Mouse (Mus musculus): ENCODE measurements around the gene Pole3. TPM values are rescaled to one million over a fixed set of nuclear protein-coding genes. Genes with fewer than 3 reads are reported as not detected.

Pole3 gene
- 10 to 100 TPM; 20.9 to 21.8 TPM for total RNA-seq (2021)
- long read RNA-seq, experiment 1, transcript Pole3-201 (4 exons, 1,805 nt) = major isoform, 18 of 19 reads
- long read RNA-seq, experiment 1, partial matches to known transcripts = 0 of 19 reads
- long read RNA-seq, experiment 1, other reads (novel, unspliced or antisense) = 0 of 19 reads
- long read RNA-seq, experiment 2, transcript Pole3-201 (4 exons, 1,805 nt) = major isoform, 16 of 18 reads
- long read RNA-seq, experiment 2, partial matches to known transcripts = 0 of 18 reads
- long read RNA-seq, experiment 2, other reads (novel, unspliced or antisense) = 0 of 18 reads

DNA sequence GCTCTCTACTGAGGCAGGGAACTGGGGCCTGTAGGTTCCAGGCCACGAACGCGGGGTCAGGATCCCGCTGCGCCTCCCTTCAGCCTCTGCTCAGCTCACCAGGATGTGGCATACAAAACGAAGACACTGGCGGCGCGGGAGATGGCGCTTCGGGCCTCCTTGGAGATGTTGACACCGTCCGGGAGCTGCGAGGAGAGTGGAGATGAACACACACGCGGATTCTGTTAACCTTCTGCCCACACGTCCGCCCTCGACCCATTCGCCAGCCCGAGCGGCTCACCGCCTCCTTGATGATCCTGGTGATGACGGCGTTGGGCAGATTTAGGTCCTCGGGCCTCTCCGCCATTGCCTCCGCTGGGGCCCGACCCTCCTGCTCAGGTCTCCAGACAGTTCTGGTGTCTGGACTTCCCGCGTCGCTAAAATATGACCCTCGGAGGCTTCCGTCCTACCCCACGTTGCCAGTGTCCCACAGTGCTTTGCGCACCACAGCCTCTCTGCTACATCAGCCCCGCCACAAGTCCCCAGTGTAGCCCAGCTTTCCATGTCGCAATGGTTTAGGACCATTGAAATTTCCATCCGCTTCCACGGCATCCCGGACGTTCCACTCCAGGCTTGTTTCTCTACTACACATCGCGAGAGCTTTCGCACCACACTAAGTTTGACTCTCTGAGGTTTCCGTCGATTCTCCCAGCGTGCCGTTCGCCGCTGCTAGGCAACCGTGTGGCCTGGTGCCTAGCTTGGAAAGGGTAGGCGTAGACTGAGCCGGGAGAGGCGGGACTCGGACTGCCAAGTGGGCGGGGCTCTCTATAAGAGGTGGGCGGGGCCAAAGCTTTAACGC, at the start of gene Pole3, which contains the start of gene 4933430I17Rik:
Gene Pole3, minus strand, starts transcription at position 418 of the 838 bp plus-strand sequence.
Gene 4933430I17Rik, plus strand, starts transcription at position 719 of the 838 bp plus-strand sequence.
- DNase-seq = peak; percentile 99

DNA sequence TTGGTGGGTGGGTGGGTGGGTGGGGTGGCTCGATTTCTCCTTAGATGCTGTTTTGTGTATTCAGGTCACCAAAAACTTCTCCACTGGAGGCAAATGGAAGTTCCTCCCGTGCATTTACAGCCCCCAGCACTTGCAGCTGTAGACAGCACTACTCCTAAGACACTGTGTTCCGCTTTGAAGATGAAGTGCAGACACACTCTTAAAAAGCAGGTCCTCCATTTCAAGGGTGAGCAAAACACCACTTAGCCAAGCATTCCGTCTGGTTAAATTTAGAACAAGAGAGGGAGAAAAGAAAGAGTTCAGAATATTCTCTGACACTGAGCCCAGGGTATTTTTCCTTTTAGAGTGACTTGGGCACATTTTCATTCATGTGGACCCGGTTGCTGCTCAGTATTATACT, 45.2 kb upstream of the Pole3 start:
- DNase-seq = no peak

DNA sequence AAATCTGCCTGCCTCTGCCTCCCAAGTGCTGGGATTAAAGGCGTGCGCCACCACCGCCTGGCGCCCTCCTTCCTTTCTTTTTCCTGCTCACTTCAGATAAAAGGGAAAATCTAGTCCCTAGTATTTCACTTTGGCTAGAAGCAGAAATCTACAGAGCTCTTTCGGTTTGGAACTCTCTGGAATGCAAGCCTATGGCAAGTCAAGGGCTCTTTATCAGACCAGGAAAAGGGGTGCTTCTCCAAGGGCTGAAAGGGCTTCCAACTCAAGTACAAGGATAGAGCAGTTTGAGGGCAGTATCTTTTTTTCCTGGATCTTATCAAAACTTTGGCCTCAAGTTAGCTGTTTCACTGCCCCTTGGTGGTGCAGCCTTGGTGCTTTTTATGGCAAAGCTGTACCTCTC, 44.7 kb upstream of the Pole3 start:
- DNase-seq = no peak

DNA sequence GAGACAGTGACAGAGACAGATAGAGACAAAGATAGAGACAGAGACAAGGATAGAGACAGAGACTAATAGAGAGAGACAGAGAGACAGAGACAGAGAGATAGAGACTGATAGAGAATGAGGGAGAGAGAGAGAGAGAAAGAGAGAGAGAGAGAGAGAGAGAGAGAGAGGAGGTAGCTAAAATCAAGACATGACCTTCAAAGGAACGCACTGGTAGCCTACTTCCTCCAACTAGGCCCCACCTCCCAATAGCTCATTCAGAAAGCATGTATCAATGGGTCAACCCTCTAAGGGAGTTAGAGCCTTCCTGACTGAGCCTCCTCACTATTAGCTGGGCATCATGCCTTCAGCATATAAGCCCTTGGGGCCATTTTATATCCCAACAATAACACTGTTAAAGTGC, 43.5 kb upstream of the Pole3 start:
- no peak for DNase-seq

DNA sequence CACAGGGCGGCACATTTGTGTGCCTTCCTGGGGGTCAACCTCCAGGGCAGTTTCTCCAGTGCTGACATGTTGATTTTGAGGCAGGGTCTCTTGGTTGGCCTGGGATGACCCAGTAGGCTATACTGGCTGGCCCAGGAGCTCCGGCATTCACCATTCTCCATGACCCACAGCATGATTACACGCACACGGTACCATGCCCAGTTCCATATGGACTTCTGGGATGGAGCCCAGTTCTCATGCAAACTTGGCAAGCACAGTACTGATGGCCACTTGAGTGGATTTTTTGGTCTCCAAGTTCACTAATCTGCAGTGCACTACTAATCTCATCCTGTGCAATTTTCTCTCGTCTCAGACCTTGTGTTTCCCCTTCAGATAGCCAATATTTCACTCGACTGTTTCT, 42.8 kb upstream of the Pole3 start:
- DNase-seq = no peak

DNA sequence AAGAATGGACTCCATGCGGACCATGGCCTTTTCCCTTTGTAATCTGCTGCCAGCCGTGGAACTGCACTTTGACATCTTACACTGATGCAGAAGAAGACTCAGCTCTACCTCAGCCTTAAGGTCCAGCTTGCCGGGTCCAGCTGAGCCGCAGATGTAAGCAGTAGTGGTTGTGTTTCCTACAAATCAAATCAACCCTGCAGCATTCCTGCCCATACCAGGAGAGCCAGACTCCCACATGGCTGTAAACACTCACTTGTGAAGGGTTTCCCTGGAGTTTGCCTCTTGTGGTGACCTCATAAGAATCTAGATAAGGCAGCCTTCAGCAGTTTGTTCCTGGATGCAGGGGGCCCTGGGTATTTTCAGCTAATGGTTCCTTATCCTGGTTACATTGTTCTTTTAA, 41.7 kb upstream of the Pole3 start:
- DNase-seq = no peak

DNA sequence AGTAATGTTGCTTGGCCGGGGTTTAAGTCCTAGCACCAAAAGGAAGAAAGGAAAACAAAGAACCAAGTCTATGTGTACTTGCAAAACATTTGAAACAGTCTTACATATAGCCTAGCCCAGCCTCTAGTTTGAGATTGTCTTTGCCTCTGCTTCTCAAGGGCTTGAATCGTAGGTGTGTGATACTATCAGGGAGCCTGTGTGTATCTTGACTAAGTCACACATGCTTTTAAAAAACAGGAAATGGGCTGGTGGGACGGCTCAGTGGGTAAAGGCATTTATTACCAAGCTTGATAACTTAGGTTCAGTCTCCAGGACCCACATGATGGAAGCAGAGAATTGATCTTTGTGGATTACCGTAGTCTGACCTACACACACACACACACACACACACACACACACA, 37.1 kb upstream of the Pole3 start:
- no peak for DNase-seq

DNA sequence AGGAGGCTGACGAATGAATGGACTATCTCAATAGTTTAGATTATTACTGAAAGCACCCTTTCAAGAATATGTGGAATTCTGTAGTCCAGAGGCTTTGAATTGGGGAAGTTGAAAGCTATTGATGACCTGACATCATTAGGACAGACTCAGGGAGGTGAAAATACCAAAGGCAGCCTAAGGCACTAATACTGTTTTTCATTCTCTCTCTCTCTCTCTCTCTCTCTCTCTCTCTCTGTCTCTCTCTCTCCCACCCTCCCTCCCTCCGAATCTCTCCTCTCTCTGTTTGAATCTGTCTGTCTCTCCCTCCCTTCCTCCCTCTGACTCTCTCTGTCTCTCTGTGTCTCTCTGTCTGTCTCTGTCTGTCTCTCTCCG, 36.7 kb upstream of the Pole3 start:
- DNase-seq = no peak

DNA sequence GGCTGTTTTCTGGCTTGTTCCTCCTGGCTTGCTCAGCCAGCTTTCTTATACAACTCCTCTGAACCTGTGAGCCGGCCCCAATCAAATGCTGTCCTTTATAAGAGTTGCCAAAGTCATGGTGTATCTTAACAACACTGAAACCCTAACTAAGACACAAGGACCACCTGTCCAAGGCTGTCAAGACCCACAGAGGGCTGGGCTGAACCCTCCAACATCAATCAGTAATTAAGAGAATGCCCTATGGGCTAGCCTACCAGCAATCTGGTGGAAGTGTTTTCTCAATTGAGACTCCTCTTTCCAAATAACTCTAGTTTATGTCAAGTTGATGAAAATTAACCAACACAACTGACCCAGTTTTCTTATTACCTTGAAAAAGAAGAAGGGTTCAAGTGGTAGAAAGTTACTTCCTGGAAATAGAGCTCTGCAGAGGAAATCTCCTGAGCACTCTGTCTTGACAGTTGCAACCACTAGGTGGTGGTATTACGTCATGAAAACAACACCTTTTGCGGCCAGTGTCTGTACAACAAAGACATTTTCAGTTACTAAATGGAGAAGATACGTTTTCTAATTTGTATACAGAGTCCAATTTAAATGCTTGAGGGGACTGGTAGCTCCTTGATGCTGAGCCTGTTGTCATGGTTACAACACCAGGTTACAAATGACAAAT, 36.2 kb upstream of the Pole3 start:
- peak; percentile 64 for DNase-seq

DNA sequence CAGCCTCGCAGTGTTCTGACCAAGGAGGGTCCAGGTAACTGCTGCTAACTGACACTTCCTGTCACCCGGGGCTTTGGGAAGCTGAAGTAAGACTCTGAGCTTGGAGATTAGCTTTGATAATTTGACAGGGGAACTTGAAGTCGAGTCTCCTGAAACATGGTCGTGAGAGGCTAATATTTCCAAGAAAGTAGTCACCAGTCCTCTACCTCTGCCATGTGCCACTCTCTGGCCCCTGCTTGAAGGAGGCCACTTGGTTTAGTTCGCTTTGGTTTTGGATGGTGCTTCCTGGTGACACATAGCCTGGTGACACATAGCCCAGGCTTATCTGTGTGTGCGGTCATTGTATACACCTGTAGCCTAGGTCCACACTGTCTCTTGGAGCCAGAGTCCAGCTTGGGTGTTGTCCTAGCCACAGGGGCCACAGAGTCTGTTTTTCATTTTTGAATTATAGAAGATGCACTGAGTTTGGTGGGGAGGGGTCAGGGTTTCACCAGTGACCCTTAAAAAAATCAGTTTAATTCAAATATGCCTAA, 35.0 kb upstream of the Pole3 start, which contains the start of gene Rgs3:
Gene Rgs3, plus strand, starts transcription at position 51 of the 533 bp plus-strand sequence.
- no peak for DNase-seq

DNA sequence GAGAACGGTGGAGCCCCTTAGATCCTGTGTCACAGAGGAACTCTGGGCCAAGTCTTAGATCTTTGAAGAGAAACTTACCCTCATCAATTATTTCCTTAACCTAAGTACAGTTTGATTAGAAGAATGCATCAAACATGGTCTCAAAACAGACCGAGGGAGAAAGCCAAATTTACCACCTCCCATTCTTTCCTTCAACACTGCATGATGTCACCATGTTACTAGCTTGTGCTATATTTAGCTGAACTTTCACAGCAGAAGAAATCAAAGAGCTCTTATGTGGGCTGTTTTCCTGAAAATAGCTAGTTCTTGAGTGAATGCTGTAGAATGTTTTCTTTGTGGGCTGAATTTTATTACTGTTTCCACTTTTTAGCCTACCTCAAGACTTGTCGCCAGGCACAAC, 32.6 kb upstream of the Pole3 start:
- no peak for DNase-seq

DNA sequence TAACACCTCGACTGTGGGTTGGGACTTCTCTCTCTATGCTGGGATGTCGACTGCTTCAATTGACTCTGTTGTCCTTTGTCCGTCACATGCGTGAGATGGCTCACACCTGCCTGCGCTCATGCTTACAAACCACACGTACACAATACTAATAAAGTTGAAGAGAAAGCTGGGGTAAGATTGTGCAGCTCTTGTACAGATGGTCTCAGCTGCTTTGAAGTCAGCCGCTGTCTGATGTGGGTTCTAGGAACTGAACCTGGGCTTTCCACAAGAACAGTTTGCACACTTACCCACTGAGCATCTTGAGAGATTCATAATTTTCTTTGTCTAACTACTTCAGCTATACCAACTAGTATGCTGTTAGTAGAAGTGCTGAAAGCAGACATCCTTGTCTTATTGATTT, 27.1 kb upstream of the Pole3 start:
- no peak for DNase-seq

DNA sequence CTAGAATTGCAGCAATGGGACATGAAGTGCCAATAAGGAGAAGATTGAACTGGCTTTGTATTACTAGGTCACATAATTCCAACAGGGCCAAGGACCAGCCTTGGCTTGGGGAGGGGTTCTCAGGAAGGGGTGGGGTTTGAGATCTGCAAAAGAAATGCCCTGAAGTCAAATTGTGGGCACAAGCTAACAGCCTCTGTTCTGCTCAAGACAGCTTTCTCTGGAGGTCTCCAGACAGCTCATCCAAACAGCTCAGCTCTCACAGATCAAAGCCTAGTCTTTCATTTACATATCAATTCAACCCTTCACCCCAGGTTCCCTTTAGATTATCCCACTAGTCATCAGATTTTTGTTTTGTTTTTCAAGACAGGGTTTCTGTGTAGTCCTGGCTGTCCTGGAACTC, 19.9 kb upstream of the Pole3 start:
- DNase-seq = no peak

DNA sequence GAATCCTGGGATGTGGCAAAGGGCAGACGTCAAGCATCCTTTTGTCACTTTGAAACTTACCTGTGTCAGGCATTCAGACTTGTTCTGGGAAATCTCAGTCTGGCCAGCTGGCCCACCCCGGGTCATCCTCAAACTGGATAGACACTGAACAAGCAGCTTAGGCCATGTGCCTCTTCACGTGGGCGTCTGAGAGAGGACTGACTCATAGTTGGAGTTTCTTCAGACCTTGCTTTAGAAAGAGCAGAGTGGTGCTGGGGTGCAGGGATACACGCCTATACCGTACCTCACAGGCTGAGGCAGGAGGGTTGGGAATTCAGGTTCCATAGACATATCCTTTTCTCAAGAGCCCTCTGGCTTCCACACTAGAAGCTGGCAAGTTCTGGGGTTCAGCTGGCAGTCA, 18.9 kb upstream of the Pole3 start:
- no peak for DNase-seq

DNA sequence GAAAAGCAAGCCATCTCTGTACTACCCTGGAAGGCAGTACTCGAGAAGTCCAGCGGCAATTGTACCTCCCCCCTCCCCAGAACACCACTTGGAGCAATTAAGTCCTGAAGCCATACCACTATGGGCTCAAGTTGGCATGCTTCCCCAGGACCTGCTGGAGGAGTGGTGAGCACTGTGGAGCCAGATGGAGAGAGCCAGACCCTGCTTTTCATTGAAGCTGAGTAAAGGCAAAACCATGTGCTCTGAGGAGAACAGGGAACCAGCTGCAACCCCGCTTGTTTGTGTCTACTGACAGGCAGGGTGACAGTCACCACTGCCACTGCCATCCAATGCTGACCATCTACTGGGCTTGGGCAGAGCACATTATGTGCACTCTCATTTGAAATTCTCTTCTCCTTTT, 16.9 kb upstream of the Pole3 start:
- DNase-seq = no peak

DNA sequence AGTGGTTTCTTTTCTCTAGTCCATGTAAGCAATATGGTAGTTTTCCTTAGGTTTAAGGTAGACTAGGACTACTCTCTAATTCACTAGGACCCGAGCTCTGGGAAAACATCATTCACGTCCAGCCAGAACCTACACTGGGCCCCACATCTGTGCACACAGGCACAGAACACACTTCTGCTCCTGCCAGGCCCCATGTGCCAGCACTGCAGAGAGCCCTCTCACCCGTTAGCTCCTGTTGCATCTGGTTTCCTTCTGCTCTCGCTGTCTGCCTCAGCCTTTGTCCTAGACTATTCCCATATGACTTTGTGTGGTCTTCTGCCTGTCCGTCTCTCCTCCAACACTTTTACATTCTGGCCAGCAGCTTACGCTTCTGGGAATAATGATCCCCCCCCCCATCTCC, 8.9 kb upstream of the Pole3 start:
- DNase-seq = no peak

DNA sequence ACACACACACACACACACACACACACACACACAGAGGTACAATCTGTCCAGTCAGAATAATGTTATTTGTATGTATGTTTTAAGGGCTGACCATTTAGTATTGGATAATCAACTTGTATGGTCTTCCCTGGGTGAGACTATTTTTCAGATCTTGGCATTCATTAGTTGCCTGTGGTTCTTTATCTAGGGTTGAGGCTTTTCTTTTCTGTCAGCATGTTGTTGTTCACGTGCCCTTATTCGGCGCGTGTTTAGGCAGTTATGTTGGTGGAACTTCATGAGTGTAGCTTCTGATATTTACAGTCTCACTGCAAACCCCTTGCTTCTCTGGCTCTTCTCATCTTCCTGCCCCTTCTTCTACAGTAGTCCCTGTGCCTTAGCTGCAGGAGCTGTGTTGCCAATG, 2.8 kb upstream of the Pole3 start:
- DNase-seq = no peak

DNA sequence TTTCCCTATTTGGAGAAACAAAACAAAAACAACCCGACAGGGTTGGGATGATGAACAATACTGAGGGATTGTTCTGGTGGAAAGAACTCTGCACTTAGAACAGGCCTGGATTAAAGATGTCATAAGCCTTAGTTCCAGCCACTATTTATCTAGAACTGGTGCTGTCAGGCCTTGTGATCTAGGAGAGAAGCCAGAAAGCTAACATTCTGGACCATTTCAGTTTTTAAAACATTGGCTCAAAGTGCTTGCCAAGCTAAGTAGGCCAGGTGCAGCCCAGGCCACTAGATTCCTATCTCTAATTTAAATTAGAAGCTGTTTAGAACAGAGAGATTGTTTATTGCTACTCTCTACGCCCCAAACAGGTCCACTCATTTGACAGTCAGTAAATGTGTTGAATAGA, 1.4 kb upstream of the Pole3 start:
- DNase-seq = no peak

DNA sequence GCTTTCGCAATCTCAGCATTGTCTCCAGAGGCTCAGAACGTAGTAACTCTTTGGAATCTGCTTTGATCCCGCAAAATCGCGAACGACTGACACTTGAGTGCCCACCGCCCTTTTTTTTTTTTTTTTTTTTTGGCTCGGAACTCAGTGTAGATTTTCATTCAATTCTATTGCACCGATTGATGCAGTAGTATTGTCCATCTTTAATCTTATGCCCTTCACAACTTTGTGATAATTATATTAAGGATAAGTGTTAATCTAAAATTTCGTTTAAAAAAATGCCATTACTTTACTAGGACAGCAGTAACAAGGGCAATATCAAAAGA, 582 bp upstream of the Pole3 start:
- no peak for DNase-seq

DNA sequence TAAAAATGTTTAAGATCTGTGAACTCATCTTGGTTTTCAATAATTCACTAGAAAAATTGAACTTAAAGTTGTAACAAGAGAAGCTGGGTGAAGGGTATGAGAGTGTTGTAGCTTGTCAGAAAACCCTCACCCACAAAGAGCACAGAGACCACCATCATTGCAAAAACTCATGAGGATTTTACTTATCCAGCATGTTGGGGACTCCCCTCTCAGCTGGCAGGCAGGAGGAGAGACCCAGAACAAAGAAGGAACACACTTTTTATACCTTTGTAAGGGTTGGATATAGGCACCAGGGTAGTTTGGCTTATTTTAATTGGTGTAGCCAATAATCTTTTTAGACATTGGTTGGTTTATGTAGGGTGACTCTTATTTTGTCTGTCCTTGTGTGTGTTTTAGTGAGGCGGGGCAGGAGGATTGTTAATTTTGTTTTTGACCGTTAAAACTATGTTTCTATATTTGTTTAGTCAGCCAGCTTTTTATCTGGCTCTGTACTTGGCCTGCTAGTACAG, 3.9 kb downstream of the Pole3 start:
- DNase-seq = no peak

DNA sequence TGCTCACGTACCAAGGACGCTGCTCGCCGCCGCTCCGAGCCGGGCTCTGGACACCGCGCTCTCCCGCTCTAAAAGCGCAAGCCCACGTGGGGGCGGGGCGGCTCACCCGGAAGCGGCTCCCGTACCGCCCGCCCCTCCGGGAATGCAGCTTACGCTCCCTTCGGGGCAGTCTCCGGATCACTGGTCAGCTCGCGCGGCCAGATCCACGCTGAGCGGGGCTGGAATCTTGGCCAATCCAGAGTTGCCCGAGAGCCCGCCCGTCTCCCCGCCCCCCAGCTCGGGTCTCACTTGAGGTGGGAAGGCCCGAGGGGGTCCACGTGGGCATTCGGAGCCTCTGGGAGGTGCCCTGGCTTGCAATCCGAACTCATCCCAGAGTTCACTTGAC, 5.0 kb downstream of the Pole3 start, which contains the start of gene Alad:
Gene Alad, minus strand, starts transcription at position 70 of the 385 bp plus-strand sequence.
- DNase-seq = peak; percentile 88

DNA sequence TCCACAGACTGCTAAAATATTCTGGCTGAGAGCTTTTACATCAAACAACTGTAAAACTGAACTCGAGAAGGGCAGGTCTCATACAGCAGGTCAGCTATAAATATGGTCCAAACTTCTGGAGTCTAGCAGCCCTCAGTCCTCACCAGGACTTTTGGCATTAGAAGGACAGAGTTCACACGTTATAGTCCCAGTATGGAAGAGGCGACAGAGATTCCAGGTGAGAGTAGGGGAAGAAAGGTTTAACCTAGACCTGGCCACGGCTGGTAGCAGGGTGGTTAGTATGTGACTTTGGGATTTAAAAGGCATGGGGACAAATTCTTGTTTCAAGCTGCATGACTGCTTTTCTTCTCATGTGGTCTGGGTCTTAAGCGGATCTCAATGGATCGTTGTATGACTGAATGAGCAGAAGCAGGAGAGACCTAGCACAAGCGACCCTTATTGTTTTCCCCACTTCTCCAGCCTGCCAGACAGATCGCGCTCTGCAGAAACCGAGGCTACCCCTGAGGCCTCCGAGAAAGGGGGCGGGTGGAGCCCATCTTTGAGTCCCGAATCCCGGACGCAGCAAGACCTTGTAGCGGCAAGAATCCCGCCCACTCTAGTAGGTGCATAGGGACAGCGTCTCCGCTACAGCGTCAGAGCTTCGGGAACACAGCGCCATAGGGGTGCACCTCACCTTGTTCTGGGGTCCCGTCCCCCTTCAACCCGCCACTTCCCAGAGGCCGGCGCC, 5.6 kb downstream of the Pole3 start:
- no peak for DNase-seq

Data from gastrocnemius, postnatal 10 days (tissue).